Mouse (Mus musculus) MEL (cell line): Measurements from ENCODE around the gene Rnf167. TPM values are rescaled to one million over a fixed set of nuclear protein-coding genes. Genes with fewer than 3 reads are reported as not detected.

Source experiments
- DNase-seq: peaks from one replicate; pipeline ENCODE4 v3.0.0; 2011; ENCODE audit warnings: low read depth, low spot score
- H3K27ac ChIP-seq: 2 replicates; pipeline ENCODE4 v1.5.1; 2012; ENCODE audit warnings: low read depth, mild to moderate bottlenecking, control low read depth, low read length, moderate library complexity; ENCODE audit not compliant: control insufficient read depth
- H3K27me3 ChIP-seq, 2 experiments: fragments of 150-350 bp in 1 of 2; sonication (generic) in 1 of 2; 2 replicates each; pipeline ENCODE4 v1.6.1; 2012; ENCODE audit warnings: low read length in 2 of 2, mild to moderate bottlenecking in 2 of 2, improper control_type of control experiment in 1 of 2, moderate library complexity in 1 of 2; ENCODE audit not compliant: insufficient read depth in 2 of 2, control insufficient read depth in 1 of 2
- H3K36me3 ChIP-seq, 2 experiments: 2 replicates each; pipeline ENCODE4 v1.6.1; 2012 to 2014; ENCODE audit warnings: low read length in 2 of 2, improper control_type of control experiment in 1 of 2, inconsistent platforms in 1 of 2, mild to moderate bottlenecking in 1 of 2; ENCODE audit not compliant: insufficient read depth in 2 of 2, control insufficient read depth in 1 of 2
- H3K4me1 ChIP-seq, 2 experiments: fragments of 150-350 bp in 1 of 2; sonication (generic) in 1 of 2; 2 replicates each; pipeline ENCODE4 v1.6.1; 2012; ENCODE audit warnings: low read length in 2 of 2, improper control_type of control experiment in 1 of 2, mild to moderate bottlenecking in 1 of 2; ENCODE audit not compliant: insufficient read depth in 2 of 2, control insufficient read depth in 1 of 2
- H3K4me3 ChIP-seq, 2 experiments: fragments of 150-350 bp in 1 of 2; sonication (generic) in 1 of 2; 2 replicates each; pipeline ENCODE4 v1.5.1; 2012; ENCODE audit warnings: low read depth in 2 of 2, low read length in 2 of 2, mild to moderate bottlenecking in 2 of 2, moderate library complexity in 2 of 2, control low read depth in 1 of 2, improper control_type of control experiment in 1 of 2; ENCODE audit not compliant: control insufficient read depth in 1 of 2, insufficient read depth in 1 of 2
- H3K79me2 ChIP-seq: 2 replicates; pipeline ENCODE4 v1.6.1; 2012; ENCODE audit warnings: mild to moderate bottlenecking, low read length, moderate library complexity; ENCODE audit not compliant: control insufficient read depth, poor library complexity, insufficient read depth
- H3K9ac ChIP-seq: 2 replicates; pipeline ENCODE4 v1.6.1; 2012; ENCODE audit warnings: low read depth, mild to moderate bottlenecking, control low read depth, low read length, moderate library complexity; ENCODE audit not compliant: control insufficient read depth, poor library complexity, severe bottlenecking
- H3K9me3 ChIP-seq: fragments of 150-350 bp; sonication (generic); replicated peaks from 2 replicates; pipeline ENCODE4 v1.6.1; 2012; ENCODE audit warnings: mild to moderate bottlenecking, low read length, improper control_type of control experiment, moderate library complexity; ENCODE audit not compliant: insufficient read depth
- CHD1 ChIP-seq: IDR thresholded peaks from 2 replicates; pipeline ENCODE4 v1.6.1; 2012; ENCODE audit warnings: low read depth, mild to moderate bottlenecking, inconsistent platforms, low read length, improper control_type of control experiment
- E2F4 ChIP-seq: IDR thresholded peaks from 2 replicates; pipeline ENCODE4 v1.6.1; 2011; ENCODE audit warnings: low read depth, low read length, improper control_type of control experiment, borderline replicate concordance
- ELF1 ChIP-seq: IDR thresholded peaks from 2 replicates; pipeline ENCODE4 v1.6.1; 2014; ENCODE audit warnings: low read depth, mild to moderate bottlenecking, inconsistent platforms, low read length, improper control_type of control experiment, moderate library complexity
- EP300 ChIP-seq, 2 experiments: IDR thresholded peaks; 2 replicates each; pipeline ENCODE4 v1.6.1; 2011; ENCODE audit warnings: improper control_type of control experiment in 2 of 2, low read length in 2 of 2, low read depth in 1 of 2, mild to moderate bottlenecking in 1 of 2
- HCFC1 ChIP-seq: IDR thresholded peaks from 2 replicates; pipeline ENCODE4 v1.6.1; 2012; ENCODE audit warnings: low read depth, mild to moderate bottlenecking, inconsistent platforms, low read length, improper control_type of control experiment, moderate library complexity
- JUND ChIP-seq: IDR thresholded peaks from 2 replicates; pipeline ENCODE4 v1.6.1; 2011; ENCODE audit warnings: low read depth, mild to moderate bottlenecking, improper control_type of control experiment, low read length
- KAT2A ChIP-seq: conservative IDR thresholded peaks from 2 replicates; pipeline ENCODE4 v1.6.1; 2012; ENCODE audit warnings: low read depth, low read length, improper control_type of control experiment, inconsistent platforms
- MAFK ChIP-seq: IDR thresholded peaks from 2 replicates; pipeline ENCODE4 v1.6.1; 2011; ENCODE audit warnings: low read depth, mild to moderate bottlenecking, low read length, improper control_type of control experiment, borderline replicate concordance
- MAX ChIP-seq: IDR thresholded peaks from 2 replicates; pipeline ENCODE4 v1.6.1; 2011; ENCODE audit warnings: low read length, improper control_type of control experiment
- MAZ ChIP-seq: IDR thresholded peaks from 2 replicates; pipeline ENCODE4 v1.6.1; 2012; ENCODE audit warnings: low read depth, mild to moderate bottlenecking, inconsistent platforms, low read length, improper control_type of control experiment
- MEF2A ChIP-seq: IDR thresholded peaks from 2 replicates; pipeline ENCODE4 v1.6.1; 2014; ENCODE audit warnings: low read depth, mild to moderate bottlenecking, inconsistent platforms, low read length, improper control_type of control experiment; ENCODE audit not compliant: poor library complexity, insufficient replicate concordance, severe bottlenecking; ENCODE audit errors: extremely low read depth
- MXI1 ChIP-seq: IDR thresholded peaks from 2 replicates; pipeline ENCODE4 v1.6.1; 2011; ENCODE audit warnings: mild to moderate bottlenecking, low read depth, low read length, improper control_type of control experiment
- NELFE ChIP-seq: IDR thresholded peaks from 2 replicates; pipeline ENCODE4 v1.6.1; 2011; ENCODE audit warnings: low read depth, low read length, improper control_type of control experiment
- NRF1 ChIP-seq: IDR thresholded peaks from 2 replicates; pipeline ENCODE4 v1.6.1; 2014; ENCODE audit warnings: low read depth, mild to moderate bottlenecking, inconsistent platforms, low read length, improper control_type of control experiment, moderate library complexity; ENCODE audit not compliant: poor library complexity, insufficient read depth, severe bottlenecking
- POLR2AphosphoS2 ChIP-seq: IDR thresholded peaks from 2 replicates; pipeline ENCODE4 v1.6.1; 2011; ENCODE audit warnings: low read length, improper control_type of control experiment
- UBTF ChIP-seq: IDR thresholded peaks from 2 replicates; pipeline ENCODE4 v1.6.1; 2012; ENCODE audit warnings: low read depth, mild to moderate bottlenecking, inconsistent platforms, low read length, improper control_type of control experiment, moderate library complexity, borderline replicate concordance; ENCODE audit not compliant: insufficient read depth
- USF1 ChIP-seq: IDR thresholded peaks from 2 replicates; pipeline ENCODE4 v1.6.1; 2014; ENCODE audit warnings: low read depth, mild to moderate bottlenecking, inconsistent platforms, low read length, improper control_type of control experiment, moderate library complexity
- ZC3H11A ChIP-seq: IDR thresholded peaks from 2 replicates; pipeline ENCODE4 v1.6.1; 2012; ENCODE audit warnings: low read depth, mild to moderate bottlenecking, inconsistent platforms, low read length, improper control_type of control experiment
- ZKSCAN1 ChIP-seq: IDR thresholded peaks from 2 replicates; pipeline ENCODE4 v1.6.1; 2012; ENCODE audit warnings: low read depth, mild to moderate bottlenecking, inconsistent platforms, low read length, improper control_type of control experiment, moderate library complexity
- polyA plus RNA-seq, 2 experiments: library from polyadenylated mRNA; stranded (reverse) in 1 of 2; unstranded in 1 of 2; fragments of >175 nt in 1 of 2; fragments of >200 nt in 1 of 2; gene quantifications; 2 replicates each; pipeline versions ENCODE4 v1.2.1 to v1.2.4; 2012; ENCODE audit warnings: low replicate concordance in 2 of 2, low read depth in 1 of 2; ENCODE audit not compliant: insufficient read length in 2 of 2, insufficient read depth in 1 of 2, missing spikeins in 1 of 2
- total RNA-seq: library from RNA; depleted of rRNA; stranded (reverse); fragments of 300-350 nt; gene quantifications from 2 replicates; pipeline ENCODE4 v1.2.3, GENCODE M21; 2012

The Rnf167 gene
- total and polyA plus RNA-seq, 3 experiments = 31.4 to 44.4 TPM; not detected in 1

DNA sequence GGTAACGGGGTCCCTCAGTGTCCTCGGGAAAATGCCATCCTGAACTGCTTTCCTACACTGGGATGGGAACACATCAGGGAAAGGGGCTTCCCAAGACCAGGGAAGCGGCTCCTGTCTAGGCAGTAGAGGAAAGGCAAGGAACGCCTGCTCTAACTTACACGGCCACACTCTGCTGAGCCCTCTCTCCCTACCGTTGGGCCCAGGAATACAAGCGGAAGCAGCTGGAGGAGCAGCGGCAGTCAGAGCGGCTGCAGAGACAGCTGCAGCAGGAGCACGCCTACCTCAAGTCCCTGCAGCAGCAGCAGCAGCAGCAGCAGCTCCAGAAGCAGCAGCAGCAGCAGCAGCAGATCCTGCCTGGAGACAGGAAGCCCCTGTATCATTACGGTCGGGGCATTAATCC, 40.3 kb upstream of the Rnf167 start:
- Histone ChIP-seq H3K4me1 (no peaks in the 10 kb centered on the region), H3K27me3 (no peaks in the 10 kb centered on the region), H3K4me3 (no peak overlapping the region), H3K27ac (no peak overlapping the region), H3K9ac (no peak overlapping the region), H3K79me2 (no peaks in the 10 kb centered on the region)
- DNase-seq = no peak
- no peak for TF ChIP-seq MAFK
- TF ChIP-seq ZKSCAN1 = no peak
- TF ChIP-seq, all 39 proteins: peak for 0
- Histone ChIP-seq H3K36me3 (peaks cover 0 to 8% of the 10 kb centered on the region in 2 experiments; a peak in 2 of 4 replicates), H3K9me3 (no peaks in the 10 kb centered on the region)

DNA sequence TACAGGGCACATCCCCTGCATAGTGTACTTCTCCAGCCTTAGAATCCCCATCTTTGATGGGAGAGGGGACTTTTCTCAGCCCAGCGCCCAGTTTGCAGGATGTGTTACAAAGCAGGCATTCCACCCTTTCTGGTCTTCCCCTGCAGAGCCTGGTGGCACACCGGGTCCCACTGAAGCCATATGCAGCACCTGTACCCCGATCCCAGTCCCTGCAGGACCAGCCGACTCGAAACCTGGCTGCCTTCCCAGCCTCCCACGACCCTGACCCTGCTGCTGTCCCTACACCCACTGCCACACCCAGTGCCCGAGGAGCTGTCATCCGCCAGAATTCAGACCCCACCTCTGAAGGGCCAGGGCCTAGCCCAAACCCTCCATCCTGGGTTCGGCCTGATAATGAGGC, 39.4 kb upstream of the Rnf167 start:
- H3K4me3 ChIP-seq = no peak overlapping the region
- H3K27ac ChIP-seq = no peak overlapping the region
- TF ChIP-seq ZC3H11A = no peak
- TF ChIP-seq MAX = no peak
- no peak for TF ChIP-seq MEF2A
- no peak for TF ChIP-seq CHD1
- no peak for TF ChIP-seq NELFE
- TF ChIP-seq USF1 = no peak
- TF ChIP-seq HCFC1 = no peak
- no peak for TF ChIP-seq E2F4
- no peak for TF ChIP-seq JUND
- TF ChIP-seq KAT2A = no peak
- TF ChIP-seq UBTF = no peak
- TF ChIP-seq MAZ = no peak
- TF ChIP-seq NRF1 = no peak
- no peak for TF ChIP-seq MXI1
- no peak for TF ChIP-seq EP300 (IDR thresholded peaks at IDR 0.05; ENCODE audit: low read depth in 1 of 2, low read length in 2 of 2)
- TF ChIP-seq POLR2AphosphoS2 = no peak
- TF ChIP-seq ELF1 = no peak
- H3K9ac ChIP-seq = no peak overlapping the region
- no peaks in the 10 kb centered on the region for H3K79me2 ChIP-seq
- no peak for DNase-seq
- H3K9me3 ChIP-seq = no peaks in the 10 kb centered on the region
- no peaks in the 10 kb centered on the region for H3K4me1 ChIP-seq
- peaks cover 0 to 8% of the 10 kb centered on the region in 2 experiments; a peak in 2 of 4 replicates for H3K36me3 ChIP-seq
- H3K27me3 ChIP-seq = no peaks in the 10 kb centered on the region
